Mouse (Mus musculus) forebrain, embryonic 11.5 days (tissue): ENCODE measurements around the gene Trub2. TPM values are rescaled to one million over a fixed set of nuclear protein-coding genes. Genes with fewer than 3 reads are reported as not detected.
A peak's percentile ranks its signal among the peaks of the same experiment; 100 is the strongest.

Experiments used
- ATAC-seq: fragments of 200-750 bp; cut with Nextera tagmentation; replicated peaks from 2 replicates; pipeline ENCODE4 v1.8.0; 2017; ENCODE audit warnings: moderate TSS enrichment; ENCODE audit not compliant: low FRiP score
- DNase-seq: peaks from one replicate; pipeline ENCODE4 v3.0.0-alpha.2; 2017; ENCODE audit warnings: low spot score
- H3K27ac ChIP-seq: fragments of 300-500 bp; sonication (generic); 2 replicates; pipeline ENCODE4 v1.5.1; 2014; ENCODE audit warnings: low read depth, low read length
- H3K27me3 ChIP-seq: fragments of 300-500 bp; sonication (generic); 2 replicates; pipeline ENCODE4 v1.6.1; 2014; ENCODE audit warnings: mild to moderate bottlenecking, low read length, mixed read lengths; ENCODE audit not compliant: control insufficient read depth, insufficient read depth
- H3K36me3 ChIP-seq: fragments of 300-500 bp; sonication (generic); 2 replicates; pipeline ENCODE4 v1.6.1; 2014; ENCODE audit warnings: mild to moderate bottlenecking, low read length, moderate library complexity, mixed read lengths; ENCODE audit not compliant: control insufficient read depth, insufficient read depth
- H3K4me1 ChIP-seq: fragments of 300-500 bp; sonication (generic); replicated peaks from 2 replicates; pipeline ENCODE4 v1.6.1; 2014; ENCODE audit warnings: low read length, mixed read lengths; ENCODE audit not compliant: control insufficient read depth, insufficient read depth
- H3K4me2 ChIP-seq: fragments of 300-500 bp; sonication (generic); 2 replicates; pipeline ENCODE4 v1.6.1; 2014; ENCODE audit warnings: low read depth, mild to moderate bottlenecking, low read length, moderate library complexity, mixed read lengths; ENCODE audit not compliant: severe bottlenecking
- H3K4me3 ChIP-seq: fragments of 300-500 bp; sonication (generic); 2 replicates; pipeline ENCODE4 v1.5.1; 2014; ENCODE audit warnings: low read depth, low read length
- H3K9ac ChIP-seq: fragments of 300-500 bp; sonication (generic); 2 replicates; pipeline ENCODE4 v1.6.1; 2014; ENCODE audit warnings: low read length
- H3K9me3 ChIP-seq: fragments of 300-500 bp; sonication (generic); 2 replicates; pipeline ENCODE4 v1.6.1; 2016; ENCODE audit warnings: low read length, mixed read lengths; ENCODE audit not compliant: control insufficient read depth
- WGBS: fragments of 180-500 bp; shearing (Covaris S2); extraction: QIAGEN DNeasy Blood & Tissue Kit; methylation state at CpG from one replicate; pipeline ENCODE4 v1.1.7; 2014; 5-methylcytosine and 5-hydroxymethylcytosine counted together
- polyA plus RNA-seq: library from polyadenylated mRNA; unstranded; fragments of >200 nt; fragmentation: Nextera tagmentation; extraction: Ambion mirVana; gene quantifications from 2 replicates; pipeline ENCODE4 v1.2.1, GENCODE M21; 2014

Trub2 gene
- polyA plus RNA-seq, 1 experiment from 2014 or later = 35.0 TPM

DNA sequence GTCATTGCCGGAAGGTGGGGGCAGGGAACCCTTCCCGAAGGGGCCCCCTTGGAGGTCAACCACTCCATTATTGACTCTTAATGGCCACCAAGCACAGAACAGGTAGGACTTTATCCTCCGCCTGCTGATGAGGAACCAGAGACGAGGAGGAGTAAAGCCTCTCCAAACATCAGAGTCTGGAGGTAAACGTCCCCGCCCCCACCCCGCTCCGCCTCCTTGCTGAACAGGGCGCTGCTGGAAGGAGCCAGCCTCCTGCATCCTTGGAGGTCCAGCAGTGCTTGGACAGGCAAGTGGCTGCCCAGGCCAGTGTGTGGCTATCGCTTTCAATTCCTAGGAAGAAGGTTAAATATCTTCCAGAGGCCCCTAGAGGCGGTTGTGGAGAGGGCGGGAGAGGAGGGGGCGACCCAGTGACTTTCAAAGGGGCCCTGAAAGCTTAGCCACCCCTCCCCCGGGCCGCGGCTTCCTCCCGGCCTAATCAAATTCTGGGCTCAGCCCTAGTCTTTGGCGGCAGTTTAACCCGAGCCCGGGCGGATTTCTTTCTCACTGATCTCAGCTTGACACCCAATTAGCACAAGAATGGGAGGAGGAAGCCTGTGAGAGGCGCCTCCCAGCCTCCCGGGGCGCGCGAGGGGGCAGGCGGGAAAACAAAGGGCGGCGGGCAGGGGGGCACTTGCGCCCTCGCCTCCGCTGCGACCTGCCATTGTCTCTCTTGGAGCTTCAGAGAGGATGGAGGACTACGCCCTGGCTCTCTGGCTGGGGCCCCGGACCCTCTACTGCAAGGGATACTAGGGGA lies 31.9 kb upstream of the Trub2 start, which contains the start of gene Urm1:
Urm1 (plus strand) TSS at position 51 of the 793 bp plus-strand sequence.
- Histone ChIP-seq H3K4me3 (peak within 1 kb of the TSS; percentile 22), H3K4me1 (peaks cover 7% of the 10 kb centered on the region; the same call in 1 of the 2 replicates), H3K4me2 (peak within 1 kb of the TSS; percentile 41), H3K27me3 (peaks cover 9% of the 10 kb centered on the region; the same call in 1 of the 2 replicates), H3K9me3 (no peaks in the 10 kb centered on the region), H3K9ac (peak within 1 kb of the TSS; percentile 56), H3K36me3 (no peaks in the 10 kb centered on the region), H3K27ac (peak within 1 kb of the TSS; percentile 89)
- ATAC-seq (peak; percentile 82), DNase-seq (peak; percentile 93)
- WGBS = under 1% methylated on average over 35 of the region's 35 CpGs

DNA sequence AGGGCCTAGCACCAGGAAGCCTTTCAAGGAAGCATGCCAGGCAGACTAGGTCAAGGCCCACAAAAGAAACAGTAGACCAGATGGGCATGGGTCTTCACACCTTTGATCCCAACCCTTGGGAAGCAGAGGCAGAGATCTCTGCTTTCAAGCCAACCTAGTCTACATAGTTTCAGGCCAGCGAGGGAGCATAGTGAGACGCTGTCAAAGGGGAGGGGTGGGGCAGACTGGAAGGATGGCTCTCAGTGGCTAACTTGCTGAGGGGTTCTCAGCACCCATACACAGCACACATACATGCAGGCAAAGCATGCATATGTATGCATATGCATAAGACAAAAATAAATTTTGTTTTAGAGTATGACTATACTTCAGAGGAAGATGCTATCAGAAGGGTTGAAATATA lies 31.1 kb upstream of the Trub2 start:
- 21% methylated on average over 2 of the region's 2 CpGs for WGBS
- H3K9ac ChIP-seq = no peak overlapping the region
- H3K36me3 ChIP-seq = no peaks in the 10 kb centered on the region
- ATAC-seq (no peak), DNase-seq (no peak)
- no peak overlapping the region for H3K27ac ChIP-seq
- H3K27me3 ChIP-seq = peaks cover 9% of the 10 kb centered on the region; the same call in 1 of the 2 replicates
- H3K4me2 ChIP-seq = peak overlapping the region; percentile 41; the same call in 1 of the 2 replicates
- H3K9me3 ChIP-seq = no peaks in the 10 kb centered on the region
- no peak overlapping the region for H3K4me3 ChIP-seq
- peaks cover 7% of the 10 kb centered on the region; the same call in 1 of the 2 replicates for H3K4me1 ChIP-seq

DNA sequence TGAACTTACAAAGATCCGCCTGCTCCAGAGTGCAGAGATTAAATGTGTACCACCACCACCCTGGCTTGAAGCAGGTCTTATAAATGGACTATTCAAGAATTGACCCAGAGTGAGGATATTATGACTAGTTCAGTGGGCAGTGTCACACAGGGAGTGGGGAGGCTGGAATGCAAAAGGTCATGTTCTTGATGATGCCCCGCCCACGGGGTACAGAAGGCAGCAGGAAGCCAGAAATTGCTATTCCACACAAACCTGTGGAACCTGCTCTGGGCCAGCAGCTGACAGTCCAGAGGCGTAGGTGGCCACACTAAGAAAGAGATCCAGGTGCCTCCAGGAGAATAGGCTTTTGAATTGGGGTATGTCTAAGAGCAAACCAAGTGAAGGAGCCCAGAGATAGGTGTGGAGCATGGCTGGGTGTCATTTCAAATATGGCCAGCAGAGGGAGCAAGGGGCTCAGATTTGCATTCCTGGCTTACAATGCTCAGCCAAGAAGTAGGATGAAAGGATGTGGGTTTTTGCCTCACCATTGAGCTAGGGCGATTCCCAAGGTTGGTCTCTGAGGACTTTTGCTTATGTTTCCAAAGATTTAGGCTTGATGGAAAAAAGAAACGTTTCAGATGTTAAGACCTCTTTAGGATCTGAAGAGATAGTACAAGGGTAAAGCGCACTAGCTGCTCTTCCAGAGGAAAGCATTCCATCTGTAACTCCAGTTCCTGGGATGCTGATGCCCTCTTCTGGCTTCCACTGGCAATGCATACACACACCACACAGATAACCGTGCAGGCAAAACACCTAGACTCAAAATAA lies 29.3 kb upstream of the Trub2 start:
- H3K9me3 ChIP-seq = no peaks in the 10 kb centered on the region
- H3K4me3 ChIP-seq = no peak overlapping the region
- no peaks in the 10 kb centered on the region for H3K36me3 ChIP-seq
- H3K9ac ChIP-seq = no peak overlapping the region
- ATAC-seq (peak; percentile 47), DNase-seq (peak; percentile 92)
- H3K4me1 ChIP-seq = peaks cover 7% of the 10 kb centered on the region; the same call in 1 of the 2 replicates
- H3K27ac ChIP-seq = no peak overlapping the region
- H3K27me3 ChIP-seq = peaks cover 9% of the 10 kb centered on the region; the same call in 1 of the 2 replicates
- no peak overlapping the region for H3K4me2 ChIP-seq
- 35% methylated on average over 8 of the region's 8 CpGs for WGBS

DNA sequence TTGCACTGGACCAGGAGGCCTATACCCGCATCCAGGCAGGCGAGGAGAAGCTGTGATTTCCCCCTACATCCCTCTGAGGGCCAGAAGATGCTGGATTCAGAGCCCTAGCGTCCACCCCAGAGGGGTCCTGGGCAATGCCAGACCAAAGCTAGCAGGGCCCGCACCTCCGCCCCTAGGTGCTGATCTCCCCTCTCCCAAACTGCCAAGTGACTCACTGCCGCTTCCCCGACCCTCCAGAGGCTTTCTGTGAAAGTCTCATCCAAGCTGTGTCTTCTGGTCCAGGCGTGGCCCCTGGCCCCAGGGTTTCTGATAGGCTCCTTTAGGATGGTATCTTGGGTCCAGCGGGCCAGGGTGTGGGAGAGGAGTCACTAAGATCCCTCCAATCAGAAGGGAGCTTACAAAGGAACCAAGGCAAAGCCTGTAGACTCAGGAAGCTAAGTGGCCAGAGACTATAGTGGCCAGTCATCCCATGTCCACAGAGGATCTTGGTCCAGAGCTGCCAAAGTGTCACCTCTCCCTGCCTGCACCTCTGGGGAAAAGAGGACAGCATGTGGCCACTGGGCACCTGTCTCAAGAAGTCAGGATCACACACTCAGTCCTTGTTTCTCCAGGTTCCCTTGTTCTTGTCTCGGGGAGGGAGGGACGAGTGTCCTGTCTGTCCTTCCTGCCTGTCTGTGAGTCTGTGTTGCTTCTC lies 27.5 kb upstream of the Trub2 start:
- WGBS = 82% methylated on average over 11 of the region's 11 CpGs
- Histone ChIP-seq H3K4me2 (no peak overlapping the region), H3K27ac (no peak overlapping the region), H3K27me3 (peaks cover 9% of the 10 kb centered on the region; the same call in 1 of the 2 replicates), H3K9me3 (no peaks in the 10 kb centered on the region), H3K4me1 (peaks cover 7% of the 10 kb centered on the region; the same call in 1 of the 2 replicates), H3K9ac (no peak overlapping the region), H3K4me3 (no peak overlapping the region), H3K36me3 (no peaks in the 10 kb centered on the region; the same call in 1 of the 2 replicates)
- ATAC-seq (no peak), DNase-seq (no peak)

DNA sequence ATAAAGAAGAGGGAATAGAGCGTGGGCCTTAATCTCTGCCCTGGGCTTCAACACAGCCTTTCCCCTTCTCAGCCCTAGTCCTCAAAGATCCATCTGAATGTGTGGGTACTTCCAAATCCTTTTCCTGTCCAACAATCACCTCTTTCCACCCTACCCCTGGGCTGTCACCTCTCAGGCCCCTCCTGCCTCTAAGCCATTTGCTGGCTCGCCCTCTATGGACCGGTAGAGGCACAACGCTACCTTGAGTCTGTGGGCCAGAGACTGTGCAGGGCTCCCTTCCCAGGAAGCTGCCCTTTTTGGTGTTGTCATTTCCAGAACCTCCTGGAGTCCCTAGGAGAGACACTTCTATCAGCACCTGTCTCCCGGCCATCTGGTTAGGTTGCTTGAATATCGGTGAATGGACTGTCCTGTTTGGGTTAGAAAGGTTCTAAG lies 15.1 kb upstream of the Trub2 start:
- no peak overlapping the region for H3K27ac ChIP-seq

DNA sequence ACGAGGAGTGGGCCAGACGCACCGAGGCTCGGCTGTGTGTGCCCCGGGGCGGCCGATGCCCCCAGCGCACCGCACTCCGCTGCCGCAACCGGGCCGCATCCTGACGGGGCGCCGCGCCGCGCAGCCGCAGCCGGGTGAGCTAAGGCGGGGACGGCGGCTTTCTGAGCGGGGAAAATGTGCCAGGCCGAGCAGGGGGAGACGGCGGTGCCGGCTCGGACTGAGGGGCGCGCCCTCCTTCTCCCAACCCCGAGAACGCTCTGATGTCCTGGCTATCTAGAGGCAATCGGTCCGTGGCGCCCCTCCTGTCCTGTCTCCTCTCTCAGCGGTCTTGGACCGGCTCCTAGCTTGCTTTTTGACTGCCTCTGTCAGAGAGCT lies 14.5 kb upstream of the Trub2 start:
- no peak for DNase-seq
- Histone ChIP-seq H3K36me3 (no peaks in the 10 kb centered on the region), H3K9ac (peak overlapping the region; percentile 78), H3K4me3 (peak overlapping the region; percentile 80), H3K27me3 (no peaks in the 10 kb centered on the region), H3K4me2 (peak overlapping the region; percentile 81), H3K4me1 (peaks cover 3% of the 10 kb centered on the region; the same call in 1 of the 2 replicates), H3K27ac (0 out of 2 replicates have a peak overlapping the region, but pooled peaks have one; percentile 32), H3K9me3 (no peaks in the 10 kb centered on the region)
- WGBS = 0% methylated on average over 35 of the region's 39 CpGs
- no peak; the same call in 1 of the 2 replicates for ATAC-seq

More for the DNA sequence above, 15.1 kb upstream of the Trub2 start:
- peak overlapping the region; percentile 80 for H3K4me3 ChIP-seq
- WGBS = 22% methylated on average over 6 of the region's 6 CpGs
- H3K9ac ChIP-seq = peak overlapping the region; percentile 78
- H3K4me2 ChIP-seq = peak overlapping the region; percentile 81
- ATAC-seq (no peak; the same call in 1 of the 2 replicates), DNase-seq (no peak)
- H3K9me3 ChIP-seq = no peaks in the 10 kb centered on the region
- H3K4me1 ChIP-seq = peaks cover 3% of the 10 kb centered on the region; the same call in 1 of the 2 replicates
- H3K27me3 ChIP-seq = no peaks in the 10 kb centered on the region
- H3K36me3 ChIP-seq = no peaks in the 10 kb centered on the region

DNA sequence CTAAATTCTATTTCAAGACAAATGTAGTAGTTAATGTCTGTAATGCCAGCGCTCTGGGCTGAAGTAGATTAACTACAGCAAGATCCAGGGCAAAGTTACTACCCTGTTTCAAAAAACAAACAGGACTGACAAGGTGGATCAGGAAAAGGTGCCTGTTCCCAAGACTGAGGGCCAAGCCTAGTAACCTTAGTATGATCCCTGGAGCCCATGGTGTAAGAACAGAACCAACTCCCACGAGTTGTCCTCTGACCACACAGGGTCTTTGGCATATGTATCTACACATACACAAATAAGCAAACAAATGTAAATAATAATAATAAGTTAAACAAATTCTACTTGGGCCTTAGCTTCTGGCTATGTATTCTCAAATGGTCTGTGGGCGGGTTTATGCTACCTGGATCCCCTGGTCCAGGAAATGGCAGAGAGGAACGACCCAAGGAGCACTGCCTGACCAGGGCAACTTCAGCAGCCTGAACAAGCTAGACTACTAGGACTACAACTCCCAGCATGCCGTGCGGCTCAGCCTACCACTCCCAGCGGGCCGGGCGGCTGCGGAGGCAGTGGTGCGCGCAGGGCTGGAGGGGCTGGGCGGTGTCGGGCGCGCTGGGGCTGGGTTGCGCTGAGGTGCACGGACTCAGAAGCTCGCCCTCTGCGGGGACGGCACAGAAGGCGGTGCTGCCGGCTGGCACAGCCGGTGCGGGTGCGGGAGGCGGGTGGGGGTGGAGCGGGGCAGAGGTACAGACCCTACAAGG lies 13.9 kb upstream of the Trub2 start, which contains the start of gene Slc27a4:
Slc27a4 (plus strand) TSS at position 560 of the 752 bp plus-strand sequence.
- H3K4me2 ChIP-seq = peak within 1 kb of the TSS; percentile 81
- no peaks in the 10 kb centered on the region for H3K36me3 ChIP-seq
- H3K27me3 ChIP-seq = no peaks in the 10 kb centered on the region
- 0 out of 2 replicates have a peak within 1 kb of the TSS, but pooled peaks have one; percentile 32 for H3K27ac ChIP-seq
- ATAC-seq (peak; percentile 98), DNase-seq (peak; percentile 97)
- 5% methylated on average over 27 of the region's 28 CpGs for WGBS
- peaks cover 3% of the 10 kb centered on the region; the same call in 1 of the 2 replicates for H3K4me1 ChIP-seq
- H3K9ac ChIP-seq = peak within 1 kb of the TSS; percentile 78
- H3K9me3 ChIP-seq = no peaks in the 10 kb centered on the region
- peak within 1 kb of the TSS; percentile 80 for H3K4me3 ChIP-seq
